Mouse (Mus musculus) gastrocnemius, adult 2 months (tissue): ENCODE data around the gene Hoxc10. TPM values are rescaled to one million over a fixed set of nuclear protein-coding genes. Genes with fewer than 3 reads are reported as not detected.

Source experiments
- DNase-seq: peaks from one replicate; pipeline ENCODE4 v3.0.0; 2022
- H3K27ac ChIP-seq: fragments of 200-600 bp; 2 replicates; pipeline ENCODE4 v1.8.1; 2022; ENCODE audit warnings: mild to moderate bottlenecking
- H3K4me3 ChIP-seq: fragments of 200-600 bp; 2 replicates; pipeline ENCODE4 v1.8.1; 2022; ENCODE audit warnings: mild to moderate bottlenecking, moderate library complexity
- CTCF ChIP-seq: fragments of 200-600 bp; IDR thresholded peaks from 2 replicates; pipeline ENCODE4 v1.8.1; 2022; ENCODE audit warnings: antibody characterized with exemption, mild to moderate bottlenecking, moderate library complexity
- intact Hi-C: fragments of 180-260 bp; cut with DNase I; formaldehyde crosslinking; loops from one replicate; pipeline ENCODE4 v1.15.1; 2025
- microRNA-seq: library from miRNA; unstranded; fragments of <30 nt; microRNA quantifications from one replicate; pipeline ENCODE4 v1.2.0, GENCODE M21; 2021
- total RNA-seq, 2 experiments: library from RNA; stranded (reverse); gene quantifications; 2 replicates each; pipeline ENCODE4 v1.2.3; 2021

Gene Hoxc10
- total RNA-seq, 2 experiments from 2014 or later: 72.4 to 84.8 TPM

GRCm38 (mm10) chr15:103014166-103015008 lies 47.8 kb downstream of the Hoxc10 start:
- TF ChIP-seq CTCF: no peak
- H3K27ac ChIP-seq: peak overlapping the region; percentile 78
- peak overlapping the region; percentile 67 for H3K4me3 ChIP-seq
- intact Hi-C loops: no loop called here
- peak; percentile 83 for DNase-seq

DNA sequence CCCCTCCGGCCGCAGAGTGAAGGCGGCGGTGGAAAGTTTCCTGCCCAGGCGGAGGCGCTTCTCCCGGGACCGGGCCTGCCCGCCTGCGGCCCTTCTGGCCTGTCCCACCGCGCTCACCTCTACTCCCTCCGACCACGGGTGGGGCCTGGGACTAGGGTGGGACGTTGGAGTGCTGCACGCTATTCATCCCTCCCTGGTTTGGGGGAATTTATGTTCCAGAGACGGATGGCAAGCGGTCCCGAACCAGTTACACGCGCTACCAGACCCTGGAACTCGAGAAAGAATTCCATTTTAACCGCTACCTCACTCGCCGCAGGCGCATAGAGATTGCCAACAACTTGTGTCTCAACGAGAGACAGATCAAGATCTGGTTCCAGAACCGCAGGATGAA lies 48.4 kb downstream of the Hoxc10 start:
- TF ChIP-seq CTCF: no peak
- DNase-seq: peak; percentile 33
- H3K27ac ChIP-seq: peak overlapping the region; percentile 78
- intact Hi-C loops: no loop called here
- H3K4me3 ChIP-seq: peak overlapping the region; percentile 67

DNA sequence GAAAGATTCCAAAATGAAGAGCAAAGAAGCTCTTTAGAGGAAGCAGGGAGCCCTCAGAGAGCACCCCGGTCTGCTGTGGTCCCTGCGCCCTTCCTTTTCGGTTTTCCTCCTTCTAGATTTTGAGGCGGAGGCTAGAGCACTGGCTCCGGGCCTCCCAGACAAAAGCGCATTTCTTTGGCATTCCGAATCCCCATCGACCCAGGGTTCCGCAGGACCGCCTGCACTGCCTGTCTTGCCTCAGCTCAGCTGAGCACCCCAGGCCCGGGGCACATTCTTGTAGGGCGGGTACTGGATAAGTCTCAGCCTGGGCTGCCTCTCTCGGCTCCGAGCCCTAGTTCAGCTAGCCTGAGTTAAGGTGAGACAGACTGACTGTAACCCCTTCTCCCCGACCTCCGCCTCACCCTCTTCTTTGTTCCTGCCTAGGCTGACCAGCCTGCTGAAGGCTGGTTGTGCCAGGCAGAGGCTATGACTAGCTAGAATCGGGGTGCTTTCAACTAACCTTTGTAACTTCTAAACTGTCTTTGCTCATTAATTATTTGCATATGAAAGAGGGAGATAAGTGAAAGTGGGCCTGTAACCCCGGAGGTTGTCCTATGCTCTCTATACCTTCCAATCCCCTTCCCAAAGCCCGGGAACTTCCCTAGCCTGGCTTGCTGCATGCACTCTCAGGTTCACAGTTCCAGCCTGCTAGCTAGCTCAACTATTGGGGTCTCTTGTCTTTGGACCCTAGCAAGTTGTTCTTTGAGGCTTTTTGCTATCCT lies 49.0 kb downstream of the Hoxc10 start:
- DNase-seq: no peak

DNA sequence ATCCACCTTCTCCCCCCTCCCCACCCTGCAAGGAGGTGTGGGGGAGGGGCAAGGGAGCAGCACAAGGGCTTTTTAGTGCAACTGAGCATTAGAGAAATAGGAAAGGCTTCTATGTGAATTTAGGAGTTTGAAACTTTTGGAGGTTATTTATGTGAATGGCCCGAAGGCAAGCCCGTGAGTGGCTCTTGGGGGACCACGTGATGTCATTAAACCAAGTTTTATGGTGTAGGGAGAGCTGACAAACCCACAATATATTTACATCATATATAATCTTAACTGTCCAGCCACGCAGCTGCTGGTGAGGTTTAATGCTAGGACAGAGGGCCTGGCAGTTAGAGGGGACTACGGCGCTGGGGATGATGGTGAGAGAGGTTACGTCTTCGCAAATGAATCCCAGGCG lies 52.0 kb downstream of the Hoxc10 start, which contains the start of gene Hoxc4:
Hoxc4 (plus strand) TSS at position 299 of the 400 bp plus-strand sequence.
- no peak within 1 kb of the TSS for H3K27ac ChIP-seq
- intact Hi-C loops: no loop called here
- DNase-seq: no peak
- no peak for TF ChIP-seq CTCF
- no peak within 1 kb of the TSS for H3K4me3 ChIP-seq

More for the DNA sequence above, 49.0 kb downstream of the Hoxc10 start:
- Histone ChIP-seq H3K4me3 (peak overlapping the region; percentile 67), H3K27ac (peak overlapping the region; percentile 78; the same call in 1 of the 2 replicates)
- TF ChIP-seq CTCF: no peak
- intact Hi-C loops: no loop called here

DNA sequence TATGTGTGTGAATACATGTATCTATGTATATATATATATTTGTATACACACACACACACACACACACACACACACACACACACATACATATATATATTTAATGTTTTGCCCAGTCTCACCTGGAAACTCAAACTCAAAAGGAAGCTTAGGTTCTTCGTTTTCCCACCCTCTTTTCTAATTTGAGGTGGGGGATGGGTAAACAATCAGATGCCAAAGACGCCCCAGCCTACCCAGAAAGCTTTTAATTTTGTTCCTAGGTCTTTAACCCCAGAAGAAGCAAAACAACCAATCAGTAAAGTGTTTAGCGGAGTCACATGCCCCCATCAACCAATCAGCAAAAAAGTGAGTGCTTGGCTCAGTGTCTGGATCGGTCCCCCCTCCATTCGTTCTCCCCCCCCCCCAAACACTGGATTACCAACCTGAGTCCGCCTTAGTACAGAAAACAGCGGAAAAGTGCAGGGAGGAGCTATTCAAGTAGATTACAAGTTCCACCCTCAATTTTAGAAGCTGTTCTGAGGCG lies 54.4 kb downstream of the Hoxc10 start:
- H3K4me3 ChIP-seq: no peak overlapping the region
- no peak overlapping the region for H3K27ac ChIP-seq
- no peak for TF ChIP-seq CTCF
- DNase-seq: no peak
- intact Hi-C loops: no loop called here

Small RNA genes within 50 kb of the gene (microRNA-seq; reads per million reads assigned to microRNA genes)
- gene Mir196a-2 (2,782 reads per million, percentile 85 among the genes with 10 or more reads in this experiment), gene Mir615 (288 reads per million, percentile 60 among the genes with 10 or more reads in this experiment)

Other genes starting within 250 kb of the Hoxc10 start
- 10 to 100 TPM; 67.7 to 70.2 TPM for gene Calcoco1, start 244.6 kb upstream of the Hoxc10 start, total RNA-seq
- gene Hoxc13, start 45.7 kb upstream of the Hoxc10 start, total RNA-seq: not detected
- gene Hoxc12, start 30.0 kb upstream of the Hoxc10 start, total RNA-seq: not detected
- gene Hoxc11, start 12.4 kb upstream of the Hoxc10 start, total RNA-seq: 10 to 100 TPM in 1 of 2 experiments, 1 to 10 TPM in 1; 6.9 to 11.7 TPM
- 1 to 10 TPM; 2.7 to 2.9 TPM for gene Hoxc5, start 647 bp downstream of the Hoxc10 start, total RNA-seq
- gene Hoxc9, start 9.6 kb downstream of the Hoxc10 start, total RNA-seq: 1 to 10 TPM; 6.7 to 8.3 TPM
- 1 to 10 TPM; 1.0 to 2.8 TPM for gene Hoxc8, start 23.8 kb downstream of the Hoxc10 start, total RNA-seq
- 1 to 10 TPM; 8.1 to 8.6 TPM for gene Hoxc6, start 31.5 kb downstream of the Hoxc10 start, total RNA-seq
- gene Hoxc4, start 52.1 kb downstream of the Hoxc10 start, total RNA-seq: 1 to 10 TPM; 4.3 to 4.6 TPM
- gene Smug1, start 200.3 kb downstream of the Hoxc10 start, total RNA-seq: 10 to 100 TPM; 10.8 to 12.7 TPM